Mouse (Mus musculus): ENCODE data around the gene Uba52. TPM values are rescaled to one million over a fixed set of nuclear protein-coding genes. Genes with fewer than 3 reads are reported as not detected.

Uba52 gene
- polyA plus RNA-seq, 1 experiment, result 835 TPM

DNA sequence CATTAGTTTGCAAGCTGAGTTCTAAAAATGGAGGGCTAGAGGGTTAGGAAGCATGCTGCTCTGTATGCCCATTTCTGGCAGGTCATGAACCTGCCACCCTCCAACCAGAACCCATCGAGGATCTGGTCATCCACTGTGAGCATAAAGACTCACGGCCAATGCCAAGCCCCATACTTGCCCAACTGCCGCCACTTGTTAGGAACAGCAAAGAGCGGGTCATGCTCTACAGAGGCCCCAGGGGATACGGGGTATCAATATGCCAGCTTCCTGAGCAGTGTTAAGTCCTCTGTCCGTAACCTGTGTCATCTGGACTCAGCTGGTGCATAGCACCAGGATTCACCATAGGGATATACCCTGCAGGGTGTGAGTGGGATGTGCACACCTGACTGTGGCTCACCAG is 46.4 kb downstream of the Uba52 start:
- no peak overlapping the region for H3K27ac ChIP-seq (ENCODE audit: insufficient read depth, low read depth, low read length)
- H3K4me3 ChIP-seq (ENCODE audit: insufficient read depth, low read depth, low read length), result no peak overlapping the region
- H3K36me3 ChIP-seq (ENCODE audit: control insufficient read depth, insufficient read depth, low read length), result no peaks in the 10 kb centered on the region
- TF ChIP-seq POLR2A (IDR thresholded peaks at IDR 0.05; ENCODE audit: low read depth, low read length), result no peak
- no peak for TF ChIP-seq CTCF (conservative IDR thresholded peaks at IDR 0.05; ENCODE audit: insufficient read depth, insufficient read length, low read depth, low read length)
- no peaks in the 10 kb centered on the region for H3K27me3 ChIP-seq (replicated peaks; ENCODE audit: control insufficient read depth, insufficient read depth, low read length)
- WGBS, result 90% methylated on average over 6 of the region's 6 CpGs
- no peak for DNase-seq
- H3K4me1 ChIP-seq (ENCODE audit: control insufficient read depth, insufficient read depth, low read length), result no peaks in the 10 kb centered on the region; the same call in 1 of the 2 replicates

GRCm38 (mm10) chr8:70463306-70463705 is 47.3 kb downstream of the Uba52 start:
- 89% methylated on average over 4 of the region's 4 CpGs for WGBS
- Histone ChIP-seq H3K36me3 (ENCODE audit: control insufficient read depth, insufficient read depth, low read length) (no peaks in the 10 kb centered on the region), H3K4me3 (ENCODE audit: insufficient read depth, low read depth, low read length) (no peak overlapping the region), H3K4me1 (ENCODE audit: control insufficient read depth, insufficient read depth, low read length) (no peaks in the 10 kb centered on the region; the same call in 1 of the 2 replicates), H3K27me3 (replicated peaks; ENCODE audit: control insufficient read depth, insufficient read depth, low read length) (no peaks in the 10 kb centered on the region), H3K27ac (ENCODE audit: insufficient read depth, low read depth, low read length) (no peak overlapping the region)
- no peak for DNase-seq
- TF ChIP-seq CTCF (conservative IDR thresholded peaks at IDR 0.05; ENCODE audit: insufficient read depth, insufficient read length, low read depth, low read length) (no peak), POLR2A (IDR thresholded peaks at IDR 0.05; ENCODE audit: low read depth, low read length) (no peak)

DNA sequence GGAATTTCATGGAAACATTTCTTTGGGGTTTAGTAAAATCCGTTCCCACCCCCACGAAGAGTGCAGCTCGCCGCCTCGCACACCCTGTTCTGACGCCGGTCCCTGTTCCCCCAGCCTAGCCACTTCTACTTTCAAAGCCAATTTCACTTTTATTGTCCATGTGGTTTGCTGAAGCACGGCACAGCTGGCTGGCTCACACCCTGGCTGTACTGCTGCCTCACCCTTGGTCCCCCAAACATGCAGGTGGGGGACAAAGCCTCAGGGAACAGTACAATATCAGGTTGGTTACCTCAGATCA is 48.1 kb downstream of the Uba52 start:
- Histone ChIP-seq H3K4me3 (ENCODE audit: insufficient read depth, low read depth, low read length) (no peak overlapping the region), H3K27me3 (replicated peaks; ENCODE audit: control insufficient read depth, insufficient read depth, low read length) (no peaks in the 10 kb centered on the region), H3K27ac (ENCODE audit: insufficient read depth, low read depth, low read length) (no peak overlapping the region), H3K36me3 (ENCODE audit: control insufficient read depth, insufficient read depth, low read length) (no peaks in the 10 kb centered on the region), H3K4me1 (ENCODE audit: control insufficient read depth, insufficient read depth, low read length) (no peaks in the 10 kb centered on the region; the same call in 1 of the 2 replicates)
- 81% methylated on average over 8 of the region's 8 CpGs for WGBS
- no peak for DNase-seq
- TF ChIP-seq CTCF (conservative IDR thresholded peaks at IDR 0.05; ENCODE audit: insufficient read depth, insufficient read length, low read depth, low read length), result no peak
- no peak for TF ChIP-seq POLR2A (IDR thresholded peaks at IDR 0.05; ENCODE audit: low read depth, low read length)

DNA sequence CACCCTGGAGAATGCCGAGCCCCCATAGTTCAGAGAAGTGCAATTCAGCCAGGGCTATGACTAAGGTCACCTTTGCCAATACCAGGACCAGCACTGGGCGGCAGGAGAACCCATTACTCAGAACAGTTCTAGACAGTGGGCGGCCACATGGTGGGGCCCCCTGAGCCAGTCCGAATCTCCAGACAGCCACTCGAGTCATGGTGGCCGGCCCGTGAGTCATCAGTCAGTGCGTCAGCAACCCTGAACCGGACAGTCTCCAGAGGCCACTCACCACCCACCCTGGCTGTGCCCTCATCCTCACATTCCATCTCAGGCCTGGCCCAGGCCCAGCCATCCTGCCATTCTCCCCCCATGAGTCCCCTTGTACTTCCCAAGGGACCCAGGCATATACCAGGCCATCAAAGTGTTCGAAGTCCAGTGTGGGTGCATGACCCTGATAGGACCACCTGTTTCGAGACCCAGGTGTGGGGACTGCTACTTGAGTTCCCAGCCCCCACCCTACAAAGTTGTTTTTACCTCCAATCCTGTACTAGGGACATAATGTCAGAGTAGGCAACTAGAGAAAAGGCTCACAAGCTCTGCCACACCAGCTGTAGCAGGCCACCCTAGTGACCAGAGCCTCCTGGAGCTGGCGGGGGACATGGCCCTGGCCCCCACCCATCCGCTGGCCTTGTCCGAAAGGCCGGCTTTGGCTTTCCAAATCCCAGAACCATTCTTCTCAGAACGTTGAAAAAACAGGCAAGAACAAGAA is 48.7 kb downstream of the Uba52 start:
- no peak for DNase-seq
- Histone ChIP-seq H3K27ac (ENCODE audit: insufficient read depth, low read depth, low read length) (no peak overlapping the region), H3K36me3 (ENCODE audit: control insufficient read depth, insufficient read depth, low read length) (no peaks in the 10 kb centered on the region), H3K27me3 (replicated peaks; ENCODE audit: control insufficient read depth, insufficient read depth, low read length) (no peaks in the 10 kb centered on the region), H3K4me1 (ENCODE audit: control insufficient read depth, insufficient read depth, low read length) (no peaks in the 10 kb centered on the region), H3K4me3 (ENCODE audit: insufficient read depth, low read depth, low read length) (no peak overlapping the region)
- WGBS, result 88% methylated on average over 16 of the region's 16 CpGs
- TF ChIP-seq POLR2A (IDR thresholded peaks at IDR 0.05; ENCODE audit: low read depth, low read length), result no peak
- TF ChIP-seq CTCF (conservative IDR thresholded peaks at IDR 0.05; ENCODE audit: insufficient read depth, insufficient read length, low read depth, low read length), result no peak

DNA sequence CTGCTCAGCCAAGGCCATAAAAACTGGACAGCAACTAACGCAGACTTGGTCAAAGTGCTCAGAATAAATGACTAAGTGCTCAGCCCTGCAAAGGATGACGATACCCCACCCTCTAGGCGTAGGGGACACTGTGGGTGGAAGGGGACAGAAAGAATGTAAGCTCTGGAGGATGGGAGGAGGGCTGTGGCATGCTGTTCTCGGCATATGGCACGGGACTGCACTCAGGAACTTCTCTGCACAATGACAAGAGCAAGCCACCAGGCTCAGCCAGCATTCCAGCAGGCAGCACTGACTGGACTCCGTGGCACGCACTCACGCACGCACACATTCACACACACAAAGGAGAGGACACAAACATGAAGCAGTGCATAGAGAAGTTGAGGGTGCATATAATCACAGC is 50.0 kb downstream of the Uba52 start:
- no peaks in the 10 kb centered on the region for H3K36me3 ChIP-seq (ENCODE audit: control insufficient read depth, insufficient read depth, low read length)
- no peak overlapping the region for H3K27ac ChIP-seq (ENCODE audit: insufficient read depth, low read depth, low read length)
- TF ChIP-seq CTCF (conservative IDR thresholded peaks at IDR 0.05; ENCODE audit: insufficient read depth, insufficient read length, low read depth, low read length), result no peak
- TF ChIP-seq POLR2A (IDR thresholded peaks at IDR 0.05; ENCODE audit: low read depth, low read length), result no peak
- H3K4me3 ChIP-seq (ENCODE audit: insufficient read depth, low read depth, low read length), result no peak overlapping the region
- WGBS, result 79% methylated on average over 9 of the region's 9 CpGs
- DNase-seq, result no peak
- H3K27me3 ChIP-seq (replicated peaks; ENCODE audit: control insufficient read depth, insufficient read depth, low read length), result no peaks in the 10 kb centered on the region
- H3K4me1 ChIP-seq (ENCODE audit: control insufficient read depth, insufficient read depth, low read length), result no peaks in the 10 kb centered on the region

- Histone ChIP-seq H3K36me3 (ENCODE audit: control insufficient read depth, insufficient read depth, low read length) (no peaks in the 10 kb centered on the region), H3K4me3 (ENCODE audit: insufficient read depth, low read depth, low read length) (no peak overlapping the region), H3K27ac (ENCODE audit: insufficient read depth, low read depth, low read length) (no peak overlapping the region), H3K27me3 (replicated peaks; ENCODE audit: control insufficient read depth, insufficient read depth, low read length) (no peaks in the 10 kb centered on the region), H3K4me1 (ENCODE audit: control insufficient read depth, insufficient read depth, low read length) (no peaks in the 10 kb centered on the region)
- DNase-seq, result no peak
- TF ChIP-seq CTCF (conservative IDR thresholded peaks at IDR 0.05; ENCODE audit: insufficient read depth, insufficient read length, low read depth, low read length), result no peak
- TF ChIP-seq POLR2A (IDR thresholded peaks at IDR 0.05; ENCODE audit: low read depth, low read length), result no peak
- WGBS, result 93% methylated on average over 5 of the region's 5 CpGs
Measured at GRCm38 (mm10) chr8:70460199-70460598, 50.4 kb downstream of the Uba52 start.

DNA sequence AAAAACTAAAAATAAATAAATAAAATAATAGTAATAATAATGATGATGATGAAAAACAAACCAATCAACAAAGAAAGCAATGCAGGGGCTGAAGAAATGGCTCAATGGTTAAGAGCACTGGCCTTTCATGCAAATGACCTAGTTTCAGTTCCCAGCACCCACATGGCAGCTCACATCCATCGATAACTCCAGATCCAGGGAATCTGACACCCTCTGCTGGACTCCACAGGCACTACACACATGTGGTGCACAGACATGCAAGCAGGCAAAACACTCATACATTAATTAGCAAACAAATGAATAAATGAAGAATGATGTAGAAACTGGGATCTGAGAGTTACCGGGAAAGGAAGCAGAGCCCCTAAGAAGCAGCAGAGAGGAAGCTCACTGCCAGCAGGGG is 51.0 kb downstream of the Uba52 start:
- Histone ChIP-seq H3K4me1 (ENCODE audit: control insufficient read depth, insufficient read depth, low read length) (no peaks in the 10 kb centered on the region), H3K4me3 (ENCODE audit: insufficient read depth, low read depth, low read length) (no peak overlapping the region), H3K27ac (ENCODE audit: insufficient read depth, low read depth, low read length) (no peak overlapping the region), H3K36me3 (ENCODE audit: control insufficient read depth, insufficient read depth, low read length) (no peaks in the 10 kb centered on the region), H3K27me3 (replicated peaks; ENCODE audit: control insufficient read depth, insufficient read depth, low read length) (no peaks in the 10 kb centered on the region)
- WGBS, result 97% methylated on average over 2 of the region's 2 CpGs
- TF ChIP-seq CTCF (conservative IDR thresholded peaks at IDR 0.05; ENCODE audit: insufficient read depth, insufficient read length, low read depth, low read length) (no peak), POLR2A (IDR thresholded peaks at IDR 0.05; ENCODE audit: low read depth, low read length) (no peak)
- DNase-seq, result no peak

All from kidney, adult 2 months (tissue).